Mouse (Mus musculus): ENCODE data around the gene Emilin2. TPM values are rescaled to one million over a fixed set of nuclear protein-coding genes. Genes with fewer than 3 reads are reported as not detected.

Emilin2 gene
- polyA plus RNA-seq, 1 experiment, result 3.2 TPM

GRCm38 (mm10) chr17:71233210-71233609, 78.6 kb downstream of the Emilin2 start:
- H3K79me2 ChIP-seq (ENCODE audit: control insufficient read depth, insufficient read depth), result no peaks in the 10 kb centered on the region
- TF ChIP-seq TCF3 (IDR thresholded peaks at IDR 0.05; ENCODE audit: insufficient read length, low read depth), result no peak
- TF ChIP-seq USF1 (IDR thresholded peaks at IDR 0.05; ENCODE audit: low read depth), result no peak
- TF ChIP-seq POLR2AphosphoS2 (IDR thresholded peaks at IDR 0.05; ENCODE audit: insufficient read length, low read depth), result no peak
- TF ChIP-seq REST (IDR thresholded peaks at IDR 0.05; ENCODE audit: insufficient read depth, insufficient read length), result no peak
- no peak overlapping the region for H3ac ChIP-seq (ENCODE audit: control insufficient read depth, insufficient read length)
- no peaks in the 10 kb centered on the region for H3K27me3 ChIP-seq (ENCODE audit: control insufficient read depth, insufficient read depth, insufficient read length)
- H3K4me3 ChIP-seq, result no peak overlapping the region
- H3K4me2 ChIP-seq (ENCODE audit: low read depth), result no peak overlapping the region
- peaks cover 14% of the 10 kb centered on the region for H3K36me3 ChIP-seq (ENCODE audit: control insufficient read depth, insufficient read depth)

- no peaks in the 10 kb centered on the region for H3K79me2 ChIP-seq (ENCODE audit: control insufficient read depth, insufficient read depth)
- TF ChIP-seq TCF3 (IDR thresholded peaks at IDR 0.05; ENCODE audit: insufficient read length, low read depth) (no peak), SRF (IDR thresholded peaks at IDR 0.05; ENCODE audit: control insufficient read depth, insufficient read length, low read depth) (no peak), REST (IDR thresholded peaks at IDR 0.05; ENCODE audit: insufficient read depth, insufficient read length) (no peak), POLR2AphosphoS2 (IDR thresholded peaks at IDR 0.05; ENCODE audit: insufficient read length, low read depth) (no peak), POLR2A (IDR thresholded peaks at IDR 0.05; ENCODE audit: insufficient read length, low read depth) (no peak), MYOG (IDR thresholded peaks at IDR 0.05; ENCODE audit: control insufficient read depth in 1 of 3, insufficient read depth in 1 of 3, insufficient read length in 2 of 3, low read depth in 2 of 3) (no peak), CEBPB (IDR thresholded peaks at IDR 0.05; ENCODE audit: insufficient read depth, poor library complexity, severe bottlenecking) (no peak), MYOD1 (IDR thresholded peaks at IDR 0.05; ENCODE audit: control insufficient read depth in 1 of 3, insufficient read length in 2 of 3, low read depth in 2 of 3) (no peak), MAX (IDR thresholded peaks at IDR 0.05; ENCODE audit: low read depth) (no peak), USF1 (IDR thresholded peaks at IDR 0.05; ENCODE audit: low read depth) (no peak), TCF12 (IDR thresholded peaks at IDR 0.05; ENCODE audit: insufficient read depth, poor library complexity, severe bottlenecking) (no peak), E2F4 (IDR thresholded peaks at IDR 0.05; ENCODE audit: insufficient read depth) (no peak)
- no peak overlapping the region for H3K4me2 ChIP-seq (ENCODE audit: low read depth)
- no peaks in the 10 kb centered on the region for H3K27me3 ChIP-seq (ENCODE audit: control insufficient read depth, insufficient read depth, insufficient read length)
- peaks cover 8% of the 10 kb centered on the region for H3K36me3 ChIP-seq (ENCODE audit: control insufficient read depth, insufficient read depth)
- no peak overlapping the region for H3ac ChIP-seq (ENCODE audit: control insufficient read depth, insufficient read length)
- H3K4me3 ChIP-seq, result no peak overlapping the region
Observed at GRCm38 (mm10) chr17:71231998-71232397, 79.8 kb downstream of the Emilin2 start.

GRCm38 (mm10) chr17:71230108-71230709, 81.6 kb downstream of the Emilin2 start:
- no peak overlapping the region for H3ac ChIP-seq (ENCODE audit: control insufficient read depth, insufficient read length)
- H3K27me3 ChIP-seq (ENCODE audit: control insufficient read depth, insufficient read depth, insufficient read length), result no peaks in the 10 kb centered on the region
- no peak overlapping the region for H3K4me3 ChIP-seq
- H3K36me3 ChIP-seq (ENCODE audit: control insufficient read depth, insufficient read depth), result peaks cover 8% of the 10 kb centered on the region
- H3K79me2 ChIP-seq (ENCODE audit: control insufficient read depth, insufficient read depth), result no peaks in the 10 kb centered on the region
- no peak for TF ChIP-seq POLR2A (IDR thresholded peaks at IDR 0.05; ENCODE audit: insufficient read length, low read depth)
- H3K4me2 ChIP-seq (ENCODE audit: low read depth), result no peak overlapping the region

- no peak overlapping the region for H3K4me2 ChIP-seq (ENCODE audit: low read depth)
- no peak for TF ChIP-seq E2F4 (IDR thresholded peaks at IDR 0.05; ENCODE audit: insufficient read depth)
- TF ChIP-seq TCF3 (IDR thresholded peaks at IDR 0.05; ENCODE audit: insufficient read length, low read depth), result no peak
- TF ChIP-seq MAX (IDR thresholded peaks at IDR 0.05; ENCODE audit: low read depth), result no peak
- no peak for TF ChIP-seq USF1 (IDR thresholded peaks at IDR 0.05; ENCODE audit: low read depth)
- TF ChIP-seq MYOG (IDR thresholded peaks at IDR 0.05; ENCODE audit: control insufficient read depth in 1 of 3, insufficient read depth in 1 of 3, insufficient read length in 2 of 3, low read depth in 2 of 3), result no peak
- no peak for TF ChIP-seq TCF12 (IDR thresholded peaks at IDR 0.05; ENCODE audit: insufficient read depth, poor library complexity, severe bottlenecking)
- TF ChIP-seq POLR2AphosphoS2 (IDR thresholded peaks at IDR 0.05; ENCODE audit: insufficient read length, low read depth), result no peak
- TF ChIP-seq REST (IDR thresholded peaks at IDR 0.05; ENCODE audit: insufficient read depth, insufficient read length), result no peak
- TF ChIP-seq SRF (IDR thresholded peaks at IDR 0.05; ENCODE audit: control insufficient read depth, insufficient read length, low read depth), result no peak
- TF ChIP-seq MYOD1 (IDR thresholded peaks at IDR 0.05; ENCODE audit: control insufficient read depth in 1 of 3, insufficient read length in 2 of 3, low read depth in 2 of 3), result no peak
- TF ChIP-seq POLR2A (IDR thresholded peaks at IDR 0.05; ENCODE audit: insufficient read length, low read depth), result no peak
- TF ChIP-seq CEBPB (IDR thresholded peaks at IDR 0.05; ENCODE audit: insufficient read depth, poor library complexity, severe bottlenecking), result no peak
- peaks cover 8% of the 10 kb centered on the region for H3K36me3 ChIP-seq (ENCODE audit: control insufficient read depth, insufficient read depth)
- H3K27me3 ChIP-seq (ENCODE audit: control insufficient read depth, insufficient read depth, insufficient read length), result no peaks in the 10 kb centered on the region
- no peak overlapping the region for H3K4me3 ChIP-seq
- no peaks in the 10 kb centered on the region for H3K79me2 ChIP-seq (ENCODE audit: control insufficient read depth, insufficient read depth)
- H3ac ChIP-seq (ENCODE audit: control insufficient read depth, insufficient read length), result no peak overlapping the region
Observed at GRCm38 (mm10) chr17:71228651-71229050, 83.1 kb downstream of the Emilin2 start.

- TF ChIP-seq E2F4 (IDR thresholded peaks at IDR 0.05; ENCODE audit: insufficient read depth) (no peak), TCF3 (IDR thresholded peaks at IDR 0.05; ENCODE audit: insufficient read length, low read depth) (no peak), USF1 (IDR thresholded peaks at IDR 0.05; ENCODE audit: low read depth) (no peak), SRF (IDR thresholded peaks at IDR 0.05; ENCODE audit: control insufficient read depth, insufficient read length, low read depth) (no peak), POLR2A (IDR thresholded peaks at IDR 0.05; ENCODE audit: insufficient read length, low read depth) (no peak), POLR2AphosphoS2 (IDR thresholded peaks at IDR 0.05; ENCODE audit: insufficient read length, low read depth) (no peak), MAX (IDR thresholded peaks at IDR 0.05; ENCODE audit: low read depth) (no peak), MYOG (IDR thresholded peaks at IDR 0.05; ENCODE audit: control insufficient read depth in 1 of 3, insufficient read depth in 1 of 3, insufficient read length in 2 of 3, low read depth in 2 of 3) (no peak), MYOD1 (IDR thresholded peaks at IDR 0.05; ENCODE audit: control insufficient read depth in 1 of 3, insufficient read length in 2 of 3, low read depth in 2 of 3) (no peak), TCF12 (IDR thresholded peaks at IDR 0.05; ENCODE audit: insufficient read depth, poor library complexity, severe bottlenecking) (no peak), CEBPB (IDR thresholded peaks at IDR 0.05; ENCODE audit: insufficient read depth, poor library complexity, severe bottlenecking) (no peak)
- no peak overlapping the region for H3ac ChIP-seq (ENCODE audit: control insufficient read depth, insufficient read length)
- no peaks in the 10 kb centered on the region for H3K79me2 ChIP-seq (ENCODE audit: control insufficient read depth, insufficient read depth)
- no peak overlapping the region for H3K4me3 ChIP-seq
- no peak overlapping the region for H3K4me2 ChIP-seq (ENCODE audit: low read depth)
- no peaks in the 10 kb centered on the region for H3K27me3 ChIP-seq (ENCODE audit: control insufficient read depth, insufficient read depth, insufficient read length)
- peaks cover under 1% of the 10 kb centered on the region for H3K36me3 ChIP-seq (ENCODE audit: control insufficient read depth, insufficient read depth)
Observed at GRCm38 (mm10) chr17:71227128-71227895, 84.5 kb downstream of the Emilin2 start.
